Mouse (Mus musculus): ENCODE data around the gene Ptgs1. TPM values are rescaled to one million over a fixed set of nuclear protein-coding genes. Genes with fewer than 3 reads are reported as not detected.
A peak's percentile ranks its signal among the peaks of the same experiment; 100 is the strongest.

Gene Ptgs1
- polyA plus RNA-seq, 1 experiment from 2014 or later: 6.8 TPM

DNA sequence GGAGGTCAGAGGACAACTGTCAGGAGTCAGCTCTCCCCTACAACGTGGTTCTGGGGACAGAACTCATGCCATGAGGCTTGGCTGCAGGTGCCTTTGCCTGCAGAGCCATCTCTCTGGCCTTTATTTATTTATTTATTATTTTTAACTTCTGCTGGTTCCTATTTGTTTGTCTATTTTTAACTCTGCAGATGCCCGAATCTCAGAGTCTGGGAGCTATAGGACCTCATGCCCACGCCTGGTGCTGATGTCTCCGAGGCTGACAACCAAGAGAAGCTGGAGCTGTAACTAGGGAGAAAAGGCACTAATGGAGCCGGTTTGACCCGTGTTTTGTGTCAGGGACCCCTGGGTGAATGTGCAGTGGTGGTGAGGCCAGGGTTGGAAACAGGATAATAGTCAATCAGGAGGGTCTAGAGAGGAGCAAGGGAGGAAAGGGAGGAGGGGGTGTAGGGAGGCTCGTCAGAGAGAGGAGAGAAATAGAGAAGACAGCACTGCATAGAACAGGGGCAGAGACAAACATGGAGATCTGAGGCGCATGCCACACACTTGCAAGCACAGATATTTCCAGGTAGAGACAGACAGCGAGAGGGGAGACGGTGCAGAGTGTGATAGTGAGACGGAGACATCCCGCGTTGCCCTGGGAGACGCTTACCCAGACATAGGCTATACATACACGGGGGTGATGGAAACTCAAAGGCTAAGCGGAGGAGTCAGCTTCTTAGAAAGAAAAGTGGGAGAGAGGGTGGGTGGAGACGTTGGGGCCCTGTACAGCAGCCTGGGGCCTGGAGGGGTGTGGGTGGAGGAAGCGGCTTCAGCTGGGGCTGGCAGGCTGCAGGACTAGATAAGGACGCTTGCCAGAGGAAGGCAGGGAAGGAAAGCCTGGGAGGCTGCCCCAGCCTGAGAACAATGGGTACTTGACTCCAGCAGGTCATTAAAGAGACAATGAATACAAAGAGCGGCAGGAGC lies 32.0 kb upstream of the Ptgs1 start:
- ATAC-seq: peak; percentile 67
- Histone ChIP-seq H3K4me1 (ENCODE audit: control insufficient read depth, insufficient read depth, low read depth, low read length) (peaks cover 25% of the 10 kb centered on the region), H3K9me3 (ENCODE audit: control insufficient read depth, low read length) (no peaks in the 10 kb centered on the region), H3K4me3 (ENCODE audit: low read length) (peak overlapping the region; percentile 9; the same call in 1 of the 2 replicates), H3K36me3 (ENCODE audit: control insufficient read depth, insufficient read depth, low read length) (no peaks in the 10 kb centered on the region), H3K4me2 (ENCODE audit: low read length) (peak overlapping the region; percentile 42), H3K27ac (ENCODE audit: low read depth, low read length) (peak overlapping the region; percentile 12; the same call in 1 of the 2 replicates), H3K9ac (ENCODE audit: low read depth, low read length) (peak overlapping the region; percentile 48), H3K27me3 (replicated peaks; ENCODE audit: control insufficient read depth, insufficient read depth, low read length) (peaks cover 3% of the 10 kb centered on the region; the same call in 1 of the 2 replicates)
- WGBS: 10% methylated on average over 20 of the region's 20 CpGs

DNA sequence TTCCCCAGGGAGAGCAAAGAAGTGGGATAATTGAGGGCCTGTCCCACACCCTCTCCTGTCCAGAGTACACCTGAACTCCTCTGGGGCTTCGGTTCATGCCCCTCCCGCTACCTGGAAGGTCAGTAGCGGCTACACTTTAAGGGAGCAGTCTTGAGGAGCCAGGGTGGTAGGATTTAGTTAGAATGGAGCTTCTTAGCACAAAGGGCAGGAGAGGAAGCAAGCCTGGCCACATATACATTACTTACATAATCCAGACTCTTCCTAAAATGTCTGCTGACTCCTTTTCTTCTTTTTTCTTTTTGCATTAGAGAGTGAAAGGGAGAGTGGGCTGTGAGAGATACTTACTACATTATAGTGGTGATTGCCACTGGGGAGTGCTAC lies 31.4 kb upstream of the Ptgs1 start:
- H3K9ac ChIP-seq (ENCODE audit: low read depth, low read length): peak overlapping the region; percentile 48
- peaks cover 32% of the 10 kb centered on the region for H3K4me1 ChIP-seq (ENCODE audit: control insufficient read depth, insufficient read depth, low read depth, low read length)
- peaks cover 3% of the 10 kb centered on the region; the same call in 1 of the 2 replicates for H3K27me3 ChIP-seq (replicated peaks; ENCODE audit: control insufficient read depth, insufficient read depth, low read length)
- no peak for ATAC-seq
- H3K36me3 ChIP-seq (ENCODE audit: control insufficient read depth, insufficient read depth, low read length): no peaks in the 10 kb centered on the region
- no peak overlapping the region for H3K4me3 ChIP-seq (ENCODE audit: low read length)
- H3K27ac ChIP-seq (ENCODE audit: low read depth, low read length): no peak overlapping the region
- H3K4me2 ChIP-seq (ENCODE audit: low read length): peak overlapping the region; percentile 42; the same call in 1 of the 2 replicates
- H3K9me3 ChIP-seq (ENCODE audit: control insufficient read depth, low read length): no peaks in the 10 kb centered on the region
- WGBS: 0% methylated on average over 3 of the region's 3 CpGs

DNA sequence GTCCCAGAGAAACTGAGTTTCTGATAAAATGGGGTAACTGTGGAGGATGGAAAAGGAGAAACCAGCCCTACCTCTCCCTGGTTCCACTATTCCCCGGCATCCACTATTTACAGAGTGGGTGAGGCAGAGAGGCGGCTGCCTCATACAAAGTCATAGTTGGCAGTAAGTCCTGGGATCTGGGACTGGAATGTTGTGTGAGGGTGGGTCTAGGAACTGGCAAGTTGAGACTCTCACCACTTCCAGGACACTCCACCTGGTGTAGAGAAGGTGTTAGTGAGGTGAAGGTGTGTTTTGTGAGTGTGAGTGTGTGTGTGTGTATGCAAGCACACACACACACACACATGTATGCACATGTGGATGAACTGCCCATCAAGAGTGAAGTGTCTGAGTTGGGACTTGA lies 29.4 kb upstream of the Ptgs1 start:
- Histone ChIP-seq H3K4me1 (ENCODE audit: control insufficient read depth, insufficient read depth, low read depth, low read length) (peaks cover 32% of the 10 kb centered on the region), H3K27ac (ENCODE audit: low read depth, low read length) (no peak overlapping the region), H3K27me3 (replicated peaks; ENCODE audit: control insufficient read depth, insufficient read depth, low read length) (peaks cover 6% of the 10 kb centered on the region), H3K4me3 (ENCODE audit: low read length) (no peak overlapping the region), H3K4me2 (ENCODE audit: low read length) (no peak overlapping the region), H3K9ac (ENCODE audit: low read depth, low read length) (no peak overlapping the region), H3K36me3 (ENCODE audit: control insufficient read depth, insufficient read depth, low read length) (no peaks in the 10 kb centered on the region), H3K9me3 (ENCODE audit: control insufficient read depth, low read length) (no peaks in the 10 kb centered on the region)
- no peak for ATAC-seq
- 88% methylated on average over 2 of the region's 2 CpGs for WGBS

- peak overlapping the region; percentile 54 for H3K9ac ChIP-seq (ENCODE audit: low read depth, low read length)
- 23% methylated on average over 18 of the region's 18 CpGs for WGBS
- H3K36me3 ChIP-seq (ENCODE audit: control insufficient read depth, insufficient read depth, low read length): no peaks in the 10 kb centered on the region
- peak overlapping the region; percentile 35 for H3K4me3 ChIP-seq (ENCODE audit: low read length)
- peak overlapping the region; percentile 65 for H3K27ac ChIP-seq (ENCODE audit: low read depth, low read length)
- H3K4me2 ChIP-seq (ENCODE audit: low read length): peak overlapping the region; percentile 57
- peaks cover 6% of the 10 kb centered on the region for H3K27me3 ChIP-seq (replicated peaks; ENCODE audit: control insufficient read depth, insufficient read depth, low read length)
- H3K9me3 ChIP-seq (ENCODE audit: control insufficient read depth, low read length): no peaks in the 10 kb centered on the region
- peaks cover 32% of the 10 kb centered on the region for H3K4me1 ChIP-seq (ENCODE audit: control insufficient read depth, insufficient read depth, low read depth, low read length)
- ATAC-seq: no peak
Measured at GRCm38 (mm10) chr2:36201756-36202610, 28.2 kb upstream of the Ptgs1 start.

DNA sequence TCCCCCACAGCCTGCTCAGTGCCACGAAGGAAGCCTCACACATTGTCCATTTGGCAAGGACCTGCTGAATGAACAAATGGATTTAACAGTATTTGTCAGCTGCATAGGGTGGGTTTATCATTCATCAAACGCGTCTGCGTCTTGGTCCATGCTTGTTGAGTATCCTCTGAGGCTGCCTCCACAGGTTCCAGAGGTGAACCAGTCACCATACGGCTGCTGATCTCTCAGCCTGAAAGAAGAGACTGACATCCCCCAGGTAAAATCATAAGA lies 27.7 kb upstream of the Ptgs1 start:
- WGBS: 17% methylated on average over 5 of the region's 5 CpGs
- Histone ChIP-seq H3K4me1 (ENCODE audit: control insufficient read depth, insufficient read depth, low read depth, low read length) (peaks cover 32% of the 10 kb centered on the region), H3K9me3 (ENCODE audit: control insufficient read depth, low read length) (no peaks in the 10 kb centered on the region), H3K4me3 (ENCODE audit: low read length) (peak overlapping the region; percentile 35), H3K9ac (ENCODE audit: low read depth, low read length) (peak overlapping the region; percentile 54), H3K27me3 (replicated peaks; ENCODE audit: control insufficient read depth, insufficient read depth, low read length) (peaks cover 6% of the 10 kb centered on the region), H3K36me3 (ENCODE audit: control insufficient read depth, insufficient read depth, low read length) (no peaks in the 10 kb centered on the region), H3K27ac (ENCODE audit: low read depth, low read length) (peak overlapping the region; percentile 65), H3K4me2 (ENCODE audit: low read length) (peak overlapping the region; percentile 57)
- 0 out of 2 replicates have a peak, but pooled peaks have one; percentile 0 for ATAC-seq

GRCm38 (mm10) chr2:36203011-36203825 lies 27.0 kb upstream of the Ptgs1 start:
- Histone ChIP-seq H3K27me3 (replicated peaks; ENCODE audit: control insufficient read depth, insufficient read depth, low read length) (peaks cover 6% of the 10 kb centered on the region), H3K4me3 (ENCODE audit: low read length) (peak overlapping the region; percentile 35), H3K9ac (ENCODE audit: low read depth, low read length) (peak overlapping the region; percentile 54), H3K36me3 (ENCODE audit: control insufficient read depth, insufficient read depth, low read length) (no peaks in the 10 kb centered on the region), H3K9me3 (ENCODE audit: control insufficient read depth, low read length) (no peaks in the 10 kb centered on the region), H3K27ac (ENCODE audit: low read depth, low read length) (peak overlapping the region; percentile 65), H3K4me2 (ENCODE audit: low read length) (peak overlapping the region; percentile 57), H3K4me1 (ENCODE audit: control insufficient read depth, insufficient read depth, low read depth, low read length) (peaks cover 30% of the 10 kb centered on the region)
- peak; percentile 70 for ATAC-seq
- under 1% methylated on average over 39 of the region's 39 CpGs for WGBS

- Histone ChIP-seq H3K9me3 (ENCODE audit: control insufficient read depth, low read length) (no peaks in the 10 kb centered on the region), H3K36me3 (ENCODE audit: control insufficient read depth, insufficient read depth, low read length) (no peaks in the 10 kb centered on the region), H3K27ac (ENCODE audit: low read depth, low read length) (no peak overlapping the region), H3K4me1 (ENCODE audit: control insufficient read depth, insufficient read depth, low read depth, low read length) (peaks cover 21% of the 10 kb centered on the region), H3K4me2 (ENCODE audit: low read length) (no peak overlapping the region), H3K4me3 (ENCODE audit: low read length) (no peak overlapping the region), H3K27me3 (replicated peaks; ENCODE audit: control insufficient read depth, insufficient read depth, low read length) (peaks cover 6% of the 10 kb centered on the region), H3K9ac (ENCODE audit: low read depth, low read length) (no peak overlapping the region)
- 62% methylated on average over 4 of the region's 4 CpGs for WGBS
- ATAC-seq: no peak
Measured at GRCm38 (mm10) chr2:36204595-36204994, 25.6 kb upstream of the Ptgs1 start.

DNA sequence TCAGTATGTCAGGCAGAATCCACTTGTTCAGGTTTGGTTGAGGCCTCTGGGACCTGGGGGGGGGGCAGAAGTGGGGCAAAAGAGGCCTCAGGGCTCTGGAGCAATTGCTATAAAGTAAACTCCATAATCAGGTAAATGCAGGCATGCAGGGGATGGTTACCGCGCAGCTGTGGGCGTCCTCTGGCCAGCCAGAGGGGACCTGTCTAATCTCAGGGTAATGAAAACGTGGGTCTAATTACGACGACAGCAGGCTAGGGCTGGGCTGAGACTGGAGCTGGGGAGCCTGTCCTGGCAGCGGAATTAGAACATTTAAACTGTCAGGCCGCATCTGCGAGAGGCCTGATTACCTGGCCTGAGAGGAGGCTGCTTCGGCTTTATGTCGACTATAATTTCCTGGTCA lies 23.2 kb upstream of the Ptgs1 start:
- H3K4me3 ChIP-seq (ENCODE audit: low read length): no peak overlapping the region
- no peaks in the 10 kb centered on the region for H3K9me3 ChIP-seq (ENCODE audit: control insufficient read depth, low read length)
- H3K4me1 ChIP-seq (ENCODE audit: control insufficient read depth, insufficient read depth, low read depth, low read length): peaks cover 18% of the 10 kb centered on the region
- H3K36me3 ChIP-seq (ENCODE audit: control insufficient read depth, insufficient read depth, low read length): no peaks in the 10 kb centered on the region
- no peak overlapping the region for H3K27ac ChIP-seq (ENCODE audit: low read depth, low read length)
- WGBS: 66% methylated on average over 11 of the region's 11 CpGs
- no peak overlapping the region for H3K9ac ChIP-seq (ENCODE audit: low read depth, low read length)
- H3K27me3 ChIP-seq (replicated peaks; ENCODE audit: control insufficient read depth, insufficient read depth, low read length): peaks cover 22% of the 10 kb centered on the region
- no peak for ATAC-seq
- no peak overlapping the region for H3K4me2 ChIP-seq (ENCODE audit: low read length)

Data from hindbrain, embryonic 16.5 days (tissue).